Mouse (Mus musculus) hindbrain, postnatal 0 days (tissue): ENCODE measurements around the gene H1f0. TPM values are rescaled to one million over a fixed set of nuclear protein-coding genes. Genes with fewer than 3 reads are reported as not detected.

Experiments used
- ATAC-seq: fragments of 200-750 bp; cut with Nextera tagmentation; 2 replicates; pipeline ENCODE4 v1.8.0; 2017; ENCODE audit warnings: mild to moderate bottlenecking, moderate TSS enrichment, moderate library complexity
- DNase-seq: peaks from one replicate; pipeline ENCODE4 v3.0.0-alpha.2; 2015; ENCODE audit warnings: low spot score
- H3K27ac ChIP-seq: fragments of 300-500 bp; sonication (generic); 2 replicates; pipeline ENCODE4 v1.5.1; 2014; ENCODE audit warnings: mild to moderate bottlenecking
- H3K27me3 ChIP-seq: fragments of 300-500 bp; sonication (generic); 2 replicates; pipeline ENCODE4 v1.6.1; 2014; ENCODE audit warnings: low read length, mixed read lengths; ENCODE audit not compliant: insufficient read depth
- H3K36me3 ChIP-seq: fragments of 300-500 bp; sonication (generic); 2 replicates; pipeline ENCODE4 v1.6.1; 2014; ENCODE audit warnings: low read length, mixed read lengths; ENCODE audit not compliant: insufficient read depth
- H3K4me1 ChIP-seq: fragments of 300-500 bp; sonication (generic); 2 replicates; pipeline ENCODE4 v1.6.1; 2014; ENCODE audit warnings: antibody characterized with exemption, low read length, mixed read lengths; ENCODE audit not compliant: insufficient read depth
- H3K4me2 ChIP-seq: fragments of 300-500 bp; sonication (generic); 2 replicates; pipeline ENCODE4 v1.6.1; 2014; ENCODE audit warnings: low read depth, mild to moderate bottlenecking, low read length, moderate library complexity, mixed read lengths
- H3K4me3 ChIP-seq: fragments of 300-500 bp; sonication (generic); 2 replicates; pipeline ENCODE4 v1.5.1; 2014; ENCODE audit warnings: low read length
- H3K9ac ChIP-seq: fragments of 300-500 bp; sonication (generic); replicated peaks from 2 replicates; pipeline ENCODE4 v1.6.1; 2014; ENCODE audit warnings: mild to moderate bottlenecking, low read length, moderate library complexity, mixed read lengths
- H3K9me3 ChIP-seq: fragments of 300-500 bp; sonication (generic); 2 replicates; pipeline ENCODE4 v1.6.1; 2016; ENCODE audit warnings: low read length, mixed read lengths
- CTCF ChIP-seq: IDR thresholded peaks from 2 replicates; pipeline ENCODE4 v1.5.1; 2016; ENCODE audit warnings: antibody characterized with exemption, control low read depth, low read depth
- WGBS: fragments of 180-500 bp; shearing (Covaris S2); extraction: QIAGEN DNeasy Blood & Tissue Kit; methylation state at CpG from one replicate; pipeline ENCODE4 v1.1.7; 2014; 5-methylcytosine and 5-hydroxymethylcytosine counted together
- polyA plus RNA-seq: library from polyadenylated mRNA; unstranded; fragments of >200 nt; fragmentation: Nextera tagmentation; extraction: Ambion mirVana; gene quantifications from 2 replicates; pipeline ENCODE4 v1.2.1, GENCODE M21; 2015
- total RNA-seq: library from RNA; depleted of rRNA; stranded (reverse); fragments of >200 nt; gene quantifications from 2 replicates; pipeline ENCODE4 v1.2.3, GENCODE M21; 2014

Gene H1f0
- total and polyA plus RNA-seq, 2 experiments from 2014 or later: 211 to 259 TPM

DNA sequence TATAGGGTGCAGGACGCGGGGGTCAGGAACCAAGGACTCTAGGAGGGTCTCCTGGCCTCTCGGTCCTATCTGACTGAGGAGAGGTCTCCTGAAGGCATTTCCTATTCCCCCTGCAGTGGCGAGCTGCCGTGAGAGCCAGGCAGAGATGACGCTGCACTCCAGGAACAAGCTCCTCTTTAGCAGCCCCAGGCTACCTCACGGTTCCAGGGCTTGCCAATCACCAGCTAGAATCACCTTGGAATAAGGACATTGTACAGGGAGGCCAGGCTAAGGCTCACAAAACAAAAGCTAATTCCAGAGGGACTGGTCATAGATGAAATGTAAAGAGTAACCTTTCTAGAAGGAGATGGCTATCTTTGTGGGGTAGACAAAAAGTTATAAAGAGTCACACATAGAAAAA, 28.4 kb downstream of the H1f0 start:
- DNase-seq: no peak
- no peak overlapping the region for H3K4me2 ChIP-seq
- no peak for TF ChIP-seq CTCF
- no peaks in the 10 kb centered on the region for H3K27me3 ChIP-seq
- 93% methylated on average over 7 of the region's 7 CpGs for WGBS
- no peak overlapping the region for H3K9ac ChIP-seq
- H3K4me1 ChIP-seq: 0 out of 2 replicates have a peak, but pooled peaks cover 2% of the 10 kb centered on the region
- H3K36me3 ChIP-seq: peaks cover 81% of the 10 kb centered on the region
- H3K27ac ChIP-seq: no peak overlapping the region
- H3K4me3 ChIP-seq: no peak overlapping the region
- ATAC-seq: no peak
- H3K9me3 ChIP-seq: no peaks in the 10 kb centered on the region

DNA sequence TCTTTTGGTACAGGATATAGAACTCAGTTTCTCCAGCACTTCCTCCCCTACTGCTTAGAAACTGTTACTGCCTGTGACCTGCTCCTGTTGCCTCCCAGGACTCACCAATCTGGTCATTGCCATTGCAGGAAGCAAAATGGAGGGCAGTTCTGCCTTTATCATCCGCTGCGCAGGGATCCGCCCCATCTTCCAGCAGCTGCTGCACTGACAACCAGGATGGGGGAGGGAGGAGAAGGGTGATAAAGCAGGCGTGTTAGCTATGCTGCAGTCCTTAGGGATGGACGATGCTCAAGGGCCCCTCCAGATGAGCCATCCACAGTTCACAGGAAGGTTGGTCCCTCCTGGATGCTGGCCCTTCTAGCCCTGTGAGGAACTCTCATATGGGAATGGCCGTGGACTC, 29.6 kb downstream of the H1f0 start:
- DNase-seq (no peak), ATAC-seq (no peak)
- no peaks in the 10 kb centered on the region for H3K9me3 ChIP-seq
- H3K4me2 ChIP-seq: no peak overlapping the region
- no peak for TF ChIP-seq CTCF
- H3K27me3 ChIP-seq: no peaks in the 10 kb centered on the region
- H3K4me1 ChIP-seq: 0 out of 2 replicates have a peak, but pooled peaks cover 2% of the 10 kb centered on the region
- no peak overlapping the region for H3K27ac ChIP-seq
- no peak overlapping the region for H3K9ac ChIP-seq
- WGBS: 88% methylated on average over 6 of the region's 6 CpGs
- peaks cover 73% of the 10 kb centered on the region for H3K36me3 ChIP-seq
- no peak overlapping the region for H3K4me3 ChIP-seq

DNA sequence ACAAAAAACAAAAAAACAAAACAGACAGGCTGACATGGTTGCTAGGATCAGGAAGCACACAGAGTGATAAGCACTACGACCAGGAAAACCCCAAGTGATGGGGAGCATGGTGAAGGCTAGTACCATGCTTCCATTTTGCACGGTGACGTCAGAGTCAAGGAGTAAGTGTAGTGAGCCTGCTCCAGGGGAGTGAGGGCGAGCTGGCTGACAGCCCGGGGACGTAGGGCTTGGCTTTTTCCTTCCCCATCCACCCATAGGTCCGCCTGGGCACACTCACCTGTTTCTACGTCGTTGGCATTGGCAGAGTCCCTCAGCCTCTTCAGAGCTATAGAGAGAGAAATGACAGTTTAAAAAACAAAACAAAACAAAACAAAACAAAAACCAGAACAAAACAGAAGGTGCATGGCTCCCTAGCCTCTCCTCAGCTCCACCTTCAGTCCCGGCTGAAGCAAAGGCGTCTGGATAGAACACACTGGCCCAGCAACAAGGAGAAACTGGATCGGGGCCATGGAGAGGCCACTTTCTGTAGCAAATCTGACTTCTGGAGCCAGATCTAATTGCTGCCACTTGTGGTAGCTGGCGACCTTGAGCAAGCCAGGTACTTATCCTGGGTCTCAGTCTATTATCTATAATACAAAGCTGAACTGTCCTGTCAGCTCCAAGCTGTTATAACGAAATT, 32.8 kb downstream of the H1f0 start:
- ATAC-seq (no peak), DNase-seq (no peak)
- Histone ChIP-seq H3K36me3 (peaks cover 42% of the 10 kb centered on the region), H3K27ac (no peak overlapping the region), H3K4me1 (0 out of 2 replicates have a peak, but pooled peaks cover 2% of the 10 kb centered on the region), H3K9ac (0 out of 2 replicates have a peak overlapping the region, but pooled peaks have one; percentile 13), H3K27me3 (no peaks in the 10 kb centered on the region), H3K4me2 (peak overlapping the region; percentile 69; the same call in 1 of the 2 replicates), H3K4me3 (no peak overlapping the region), H3K9me3 (no peaks in the 10 kb centered on the region)
- 74% methylated on average over 14 of the region's 14 CpGs for WGBS
- no peak for TF ChIP-seq CTCF

DNA sequence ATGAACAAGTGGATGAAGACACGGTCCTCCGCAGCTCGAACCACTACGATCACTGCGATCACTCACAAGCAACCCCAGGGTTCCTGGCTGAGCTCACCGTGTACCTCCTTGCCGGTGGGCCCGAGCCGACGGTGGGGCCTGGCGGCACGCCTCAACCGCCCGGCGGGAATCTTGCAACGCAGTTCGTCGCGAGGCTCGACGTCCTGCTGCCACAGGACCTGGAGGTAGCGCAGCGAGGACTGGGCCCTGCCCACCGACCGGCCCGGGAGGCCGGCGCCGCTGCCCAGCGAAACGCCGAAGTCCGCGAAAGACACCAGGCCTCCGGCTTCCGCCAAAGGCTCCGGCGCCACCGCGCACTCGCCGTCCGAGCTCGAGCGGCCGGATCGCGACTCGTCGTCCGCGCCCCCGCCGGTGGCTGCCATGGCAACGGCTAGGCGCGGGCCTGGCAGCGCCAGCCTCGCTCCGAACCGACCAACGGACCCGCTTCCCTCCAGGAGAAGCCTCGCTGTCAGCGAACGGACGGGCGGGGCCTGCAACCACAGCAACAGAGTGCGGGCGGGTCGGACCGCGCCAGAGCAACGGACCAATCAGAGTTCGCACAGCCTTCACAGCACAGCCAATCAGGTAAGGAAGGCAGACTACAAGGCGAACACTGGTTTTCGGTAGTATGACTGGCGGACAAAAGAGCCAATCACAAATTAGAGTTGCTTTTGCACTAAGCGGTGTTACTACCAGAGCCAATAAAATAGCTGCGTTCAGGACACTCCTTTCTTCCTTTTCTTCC, 34.3 kb downstream of the H1f0 start, which contains the start of gene Ankrd54:
Ankrd54 (minus strand) TSS at position 518 of the 784 bp plus-strand sequence.
- Histone ChIP-seq H3K9me3 (no peaks in the 10 kb centered on the region), H3K36me3 (peaks cover 30% of the 10 kb centered on the region), H3K9ac (peak within 1 kb of the TSS; percentile 63), H3K4me1 (0 out of 2 replicates have a peak, but pooled peaks cover 2% of the 10 kb centered on the region), H3K27ac (peak within 1 kb of the TSS; percentile 62), H3K27me3 (no peaks in the 10 kb centered on the region), H3K4me3 (peak within 1 kb of the TSS; percentile 70), H3K4me2 (peak within 1 kb of the TSS; percentile 69)
- no peak for TF ChIP-seq CTCF
- DNase-seq (peak; percentile 100), ATAC-seq (peak; percentile 100)
- under 1% methylated on average over 71 of the region's 80 CpGs for WGBS

DNA sequence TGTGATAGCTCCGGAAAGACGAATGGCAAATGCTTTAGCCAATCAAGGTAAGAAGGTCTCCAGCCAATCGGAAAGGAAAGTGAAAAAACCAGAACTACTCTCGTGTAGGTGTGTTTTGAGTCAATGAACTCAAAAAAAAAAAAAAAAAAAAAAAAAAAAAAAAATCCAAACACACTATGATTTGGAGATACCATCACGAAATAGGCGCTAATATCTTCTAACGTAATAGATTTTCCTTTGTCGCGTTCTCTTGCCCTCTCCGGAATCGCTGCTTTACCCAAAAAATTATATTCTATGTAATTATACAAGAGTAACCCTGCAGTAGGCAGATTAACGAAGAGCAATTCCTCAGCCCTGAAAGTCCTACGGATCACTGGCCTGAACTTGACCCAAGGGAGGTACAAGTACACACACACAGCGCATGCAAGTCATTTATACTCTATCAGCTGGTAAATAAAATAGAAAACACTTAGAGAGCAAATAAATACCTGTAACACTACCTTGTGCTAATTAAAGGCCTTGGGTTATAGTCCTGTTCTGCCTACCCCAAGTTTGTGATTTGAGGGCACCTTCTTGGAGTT, 35.0 kb downstream of the H1f0 start:
- Histone ChIP-seq H3K9ac (no peak overlapping the region; the same call in 1 of the 2 replicates), H3K36me3 (peaks cover 23% of the 10 kb centered on the region), H3K4me1 (0 out of 2 replicates have a peak, but pooled peaks cover 2% of the 10 kb centered on the region), H3K4me3 (peak overlapping the region; percentile 26), H3K27me3 (no peaks in the 10 kb centered on the region), H3K4me2 (peak overlapping the region; percentile 57), H3K9me3 (no peaks in the 10 kb centered on the region), H3K27ac (peak overlapping the region; percentile 38; the same call in 1 of the 2 replicates)
- DNase-seq (no peak), ATAC-seq (no peak)
- 8% methylated on average over 14 of the region's 14 CpGs for WGBS
- TF ChIP-seq CTCF: no peak

DNA sequence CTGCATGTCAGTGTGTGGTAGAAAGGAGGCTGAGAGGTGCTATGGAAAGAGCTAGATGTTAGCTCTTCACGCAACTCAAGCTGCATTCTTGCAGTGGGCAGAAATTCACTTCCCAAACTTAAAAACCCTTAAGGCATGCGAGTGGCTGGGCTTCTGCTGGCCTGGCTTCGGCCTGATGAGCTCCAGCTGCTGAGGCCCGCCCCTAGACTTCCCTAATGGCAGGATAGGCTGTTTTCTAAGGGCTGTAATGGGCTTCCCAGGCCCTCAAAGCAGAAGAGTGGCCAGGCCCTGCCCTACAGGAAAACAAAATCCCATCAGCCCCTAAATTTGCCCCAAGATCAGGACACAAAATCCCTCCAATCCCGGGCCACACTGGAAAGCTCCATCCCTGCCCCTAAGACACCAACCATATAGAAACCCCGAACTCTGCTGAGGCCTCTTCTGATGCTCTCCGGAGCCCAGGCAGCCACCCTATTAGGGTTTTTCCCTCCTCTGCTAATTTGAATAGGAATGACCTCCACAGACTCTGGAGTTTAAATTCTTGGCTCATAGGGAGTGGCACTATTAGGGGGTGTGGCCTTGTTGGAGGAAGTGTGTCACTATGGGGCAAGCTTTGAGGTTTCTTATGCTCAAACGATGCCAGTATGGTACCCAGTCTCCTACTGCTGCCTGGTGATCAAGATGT, 37.0 kb downstream of the H1f0 start:
- no peak for DNase-seq
- H3K4me1 ChIP-seq: 0 out of 2 replicates have a peak, but pooled peaks cover 2% of the 10 kb centered on the region
- WGBS: 70% methylated on average over 8 of the region's 8 CpGs
- H3K36me3 ChIP-seq: peaks cover 4% of the 10 kb centered on the region; the same call in 1 of the 2 replicates
- H3K27me3 ChIP-seq: no peaks in the 10 kb centered on the region
- H3K27ac ChIP-seq: no peak overlapping the region
- no peak overlapping the region for H3K4me2 ChIP-seq
- no peak overlapping the region for H3K9ac ChIP-seq
- no peaks in the 10 kb centered on the region for H3K9me3 ChIP-seq
- no peak for TF ChIP-seq CTCF
- ATAC-seq: no peak
- H3K4me3 ChIP-seq: no peak overlapping the region
